9 mouse cellular contexts compared by ENCODE assay signal in genomic region chr6:5380624-5381252, GRCm38 (mm10). TPM values are rescaled to one million over a fixed set of nuclear protein-coding genes. Genes with fewer than 3 reads are reported as not detected.
DNase-seq lines count a peak whose midpoint lies in the region; ATAC-seq and TF ChIP-seq lines count a peak whose summit lies in the region.
"Had no signal": no experiment of that assay in that cellular context is flagged by ENCODE, and none has a peak within 500 bp of the region (broad histone marks: within the 10 kb centered on the region; RNA-seq: fewer than 3 reads in every experiment).

No protein-coding gene starts in this region.

- WGBS in lung, embryonic 15.5 days = 39% methylated on average over 9 of the region's 9 CpGs
- WGBS in neural tube, embryonic 14.5 days = 5% methylated on average over 9 of the region's 9 CpGs

- peaks cover 26% of the 10 kb centered on the region for H3K4me1 ChIP-seq in lung, embryonic 15.5 days
- peaks cover 38% of the 10 kb centered on the region for H3K4me1 ChIP-seq in neural tube, embryonic 14.5 days (ENCODE audit: control insufficient read depth, insufficient read depth, low read length)

- ATAC-seq in lung, embryonic 15.5 days (ENCODE audit: borderline replicate concordance, extremely low read depth, low FRiP score, low TSS enrichment) = no peak
- peak; percentile 64; the same call in 1 of the 2 replicates for ATAC-seq in neural tube, embryonic 14.5 days (ENCODE audit: low read depth)

- H3K9me3 ChIP-seq in lung, embryonic 15.5 days = no peaks in the 10 kb centered on the region
- H3K9me3 ChIP-seq in neural tube, embryonic 14.5 days (ENCODE audit: control insufficient read depth, low read length) = no peaks in the 10 kb centered on the region
- H3K9me3 ChIP-seq: liver, embryonic 13.5 days had no signal

- intact Hi-C loops in gastrocnemius, adult 2 months (cut with DNase I) = loop anchor here (5.0 to 10.0 kb wide), 3 partner anchors 123 to 966 kb away; partner anchors contain the start of gene Pon3

- H3K27me3 ChIP-seq in lung, embryonic 15.5 days = no peaks in the 10 kb centered on the region
- no peaks in the 10 kb centered on the region for H3K27me3 ChIP-seq in neural tube, embryonic 14.5 days (ENCODE audit: control insufficient read depth, insufficient read depth, low read length)

- H3K9ac ChIP-seq in lung, embryonic 15.5 days = no peak overlapping the region
- no peak overlapping the region; the same call in 1 of the 2 replicates for H3K9ac ChIP-seq in neural tube, embryonic 14.5 days (replicated peaks; ENCODE audit: low read depth, low read length)
- H3K9ac ChIP-seq: liver, embryonic 13.5 days had no signal

- TF ChIP-seq CTCF in gastrocnemius, adult 2 months (IDR thresholded peaks at IDR 0.05) = no peak

- H3K27ac ChIP-seq in gastrocnemius, adult 2 months = peak overlapping the region; percentile 63
- H3K27ac ChIP-seq in lung, embryonic 15.5 days = no peak overlapping the region
- H3K27ac ChIP-seq in neural tube, embryonic 14.5 days (ENCODE audit: low read depth, low read length) = peak overlapping the region; percentile 72; the same call in 1 of the 2 replicates
- H3K27ac ChIP-seq: liver, embryonic 13.5 days had no signal

- 0 out of 2 replicates have a peak overlapping the region, but pooled peaks have one; percentile 44 for H3K4me2 ChIP-seq in lung, embryonic 15.5 days
- H3K4me2 ChIP-seq in neural tube, embryonic 14.5 days (ENCODE audit: low read depth, low read length) = peak overlapping the region; percentile 40; the same call in 1 of the 2 replicates

- peak overlapping the region; percentile 67; the same call in 1 of the 2 replicates for H3K4me3 ChIP-seq in gastrocnemius, adult 2 months
- H3K4me3 ChIP-seq in lung, embryonic 15.5 days = no peak overlapping the region
- H3K4me3 ChIP-seq in neural tube, embryonic 14.5 days (ENCODE audit: low read depth, low read length) = no peak overlapping the region
- H3K4me3 ChIP-seq: liver, embryonic 13.5 days had no signal

- H3K36me3 ChIP-seq in lung, embryonic 15.5 days = no peaks in the 10 kb centered on the region
- no peaks in the 10 kb centered on the region for H3K36me3 ChIP-seq in neural tube, embryonic 14.5 days (ENCODE audit: control insufficient read depth, insufficient read depth, low read length)
- H3K36me3 ChIP-seq: liver, embryonic 13.5 days had no signal

- no peak for DNase-seq in gastrocnemius, adult 2 months
- no peak for DNase-seq in gastrocnemius, adult 18-20 months (ENCODE audit: low spot score)
- no peak for DNase-seq in lung, adult 18-20 months
- DNase-seq in hindlimb bud, embryonic 11.5 days (ENCODE audit: extremely low spot score, low read depth, low spot score) = peak; percentile 46
- DNase-seq in layer of hippocampus, adult 9-10 months (ENCODE audit: low spot score) = no peak
- no peak for DNase-seq in thymus, postnatal 0 days (ENCODE audit: low spot score)
- DNase-seq: liver, embryonic 13.5 days had no signal

RNA-seq across cellular contexts. Expression of gene Asb4, which starts 2.4 kb away (rescaled TPM):
- 10 to 100 TPM; 13.1 to 13.4 TPM for total RNA-seq in gastrocnemius, adult 2 months (2021)
- 10 to 100 TPM; 13.7 to 15.2 TPM for total RNA-seq in gastrocnemius, adult 18-20 months (2021)
- polyA plus RNA-seq in lung, embryonic 15.5 days (2015; fragmentation: Nextera tagmentation; extraction: Ambion mirVana) = 7.3 and 8.2 TPM in 2 replicates
- polyA plus RNA-seq in neural tube, embryonic 14.5 days (2014; fragmentation: Nextera tagmentation; extraction: Ambion mirVana) = 6.7 and 10.3 TPM in 2 replicates
- polyA plus RNA-seq in thymus, postnatal 0 days (2015; fragmentation: Nextera tagmentation; extraction: Ambion mirVana) = 1.2 and 1.5 TPM in 2 replicates
